Comparison of ENCODE assay signal across 8 mouse cellular contexts in the genomic region with DNA sequence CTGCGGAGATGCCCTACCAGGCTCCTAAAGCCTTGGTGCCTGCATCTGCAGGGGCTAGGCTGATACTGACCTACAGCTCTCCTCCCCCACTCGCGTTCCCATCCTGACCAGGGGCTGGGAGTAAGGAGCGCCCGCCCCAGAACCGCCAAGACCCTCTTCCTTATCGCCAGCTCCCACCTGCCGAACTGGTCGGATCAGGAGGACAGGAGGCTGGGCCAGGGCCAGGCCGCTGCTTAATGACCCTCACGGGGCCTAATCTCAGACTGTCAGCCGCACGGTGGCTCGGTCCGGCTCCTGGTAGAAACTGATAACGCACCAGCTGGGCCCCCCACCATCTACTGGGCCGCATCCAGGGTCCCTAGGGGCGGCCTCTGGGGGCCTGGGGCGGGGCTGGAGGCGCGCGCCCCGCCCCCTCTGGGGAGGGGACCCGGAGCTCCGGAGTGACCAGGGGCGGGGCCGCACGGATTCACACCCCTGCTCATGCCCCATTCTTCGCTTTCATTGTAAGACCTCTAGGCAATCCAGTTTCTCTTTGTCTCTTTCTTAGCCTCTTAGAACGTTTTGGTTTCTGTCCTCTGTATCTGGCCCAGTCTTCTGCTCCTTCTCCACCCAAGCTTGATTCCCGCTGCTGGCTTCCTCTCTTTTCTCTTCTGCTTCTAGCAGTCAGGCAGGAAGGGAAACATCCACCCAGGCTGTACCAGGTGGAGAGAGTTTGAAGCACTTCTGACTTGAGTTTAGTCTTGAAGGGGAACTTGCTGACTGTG. TPM values are rescaled to one million over a fixed set of nuclear protein-coding genes. Genes with fewer than 3 reads are reported as not detected.
A peak's percentile ranks its signal among the peaks of the same experiment; 100 is the strongest.
DNase-seq lines count a peak whose midpoint lies in the region; ATAC-seq and TF ChIP-seq lines count a peak whose summit lies in the region.

No protein-coding gene starts in this region.

- peak; percentile 47 for DNase-seq in urinary bladder, adult 2 months (ENCODE audit: low spot score)
- no peak for DNase-seq in urinary bladder, postnatal 10 days (ENCODE audit: low spot score)
- DNase-seq in embryonic facial prominence, embryonic 10.5 days (ENCODE audit: low spot score), result peak; percentile 52
- peak; percentile 29 for DNase-seq in heart, postnatal 4 days
- DNase-seq in limb, embryonic 10.5 days (ENCODE audit: low spot score), result peak; percentile 57
- peak; percentile 55 for DNase-seq in stomach, postnatal 0 days (ENCODE audit: low spot score)
- no peak for DNase-seq in gastrocnemius, postnatal 4 days (ENCODE audit: low spot score in 2 of 2)

- TF ChIP-seq EP300 in stomach, postnatal 0 days (optimal IDR thresholded peaks at IDR 0.05), result no peak

- peak; percentile 75 for ATAC-seq in megakaryocyte-erythroid progenitor cell, adult 5-6 weeks (replicated peaks; ENCODE audit: low FRiP score, low TSS enrichment, poor library complexity, severe bottlenecking)
- ATAC-seq in stomach, postnatal 0 days (ENCODE audit: low FRiP score, low TSS enrichment), result peak; percentile 55

- H3K9me3 ChIP-seq in embryonic facial prominence, embryonic 10.5 days, result no peaks in the 10 kb centered on the region
- no peaks in the 10 kb centered on the region for H3K9me3 ChIP-seq in limb, embryonic 10.5 days (replicated peaks)
- H3K9me3 ChIP-seq in stomach, postnatal 0 days (ENCODE audit: control insufficient read depth, low read length), result no peaks in the 10 kb centered on the region

- no peak for TF ChIP-seq CTCF in stomach, postnatal 0 days (IDR thresholded peaks at IDR 0.05; ENCODE audit: low read depth)

- peaks cover 69% of the 10 kb centered on the region for H3K27me3 ChIP-seq in embryonic facial prominence, embryonic 10.5 days (replicated peaks; ENCODE audit: low read depth, poor library complexity, severe bottlenecking)
- peaks cover 76% of the 10 kb centered on the region for H3K27me3 ChIP-seq in limb, embryonic 10.5 days (ENCODE audit: low read depth, poor library complexity, severe bottlenecking)
- no peaks in the 10 kb centered on the region; the same call in 1 of the 2 replicates for H3K27me3 ChIP-seq in stomach, postnatal 0 days (ENCODE audit: control insufficient read depth, insufficient read depth, low read length)

- peak overlapping the region; percentile 40; the same call in 1 of the 2 replicates for H3K27ac ChIP-seq in embryonic facial prominence, embryonic 10.5 days (replicated peaks)
- H3K27ac ChIP-seq in limb, embryonic 10.5 days, result peak overlapping the region; percentile 50; the same call in 1 of the 2 replicates
- H3K27ac ChIP-seq in stomach, postnatal 0 days (replicated peaks), result peak overlapping the region; percentile 76

- H3K4me1 ChIP-seq in embryonic facial prominence, embryonic 10.5 days, result peaks cover 20% of the 10 kb centered on the region
- peaks cover 18% of the 10 kb centered on the region for H3K4me1 ChIP-seq in limb, embryonic 10.5 days
- H3K4me1 ChIP-seq in stomach, postnatal 0 days (replicated peaks; ENCODE audit: control insufficient read depth, insufficient read depth), result 0 out of 2 replicates have a peak, but pooled peaks cover 2% of the 10 kb centered on the region

- H3K36me3 ChIP-seq in embryonic facial prominence, embryonic 10.5 days (replicated peaks), result no peaks in the 10 kb centered on the region
- H3K36me3 ChIP-seq in limb, embryonic 10.5 days, result no peaks in the 10 kb centered on the region
- H3K36me3 ChIP-seq in stomach, postnatal 0 days (ENCODE audit: control insufficient read depth, insufficient read depth, low read length), result no peaks in the 10 kb centered on the region

- H3K4me2 ChIP-seq in stomach, postnatal 0 days (replicated peaks; ENCODE audit: low read depth), result peak overlapping the region; percentile 85

- H3K4me3 ChIP-seq in embryonic facial prominence, embryonic 10.5 days, result peak overlapping the region; percentile 60
- peak overlapping the region; percentile 51 for H3K4me3 ChIP-seq in limb, embryonic 10.5 days
- H3K4me3 ChIP-seq in stomach, postnatal 0 days (ENCODE audit: low read depth, low read length), result peak overlapping the region; percentile 47

- under 1% methylated on average over 31 of the region's 31 CpGs for WGBS in embryonic facial prominence, embryonic 10.5 days
- WGBS in limb, embryonic 10.5 days, result 1% methylated on average over 31 of the region's 31 CpGs
- 2% methylated on average over 27 of the region's 31 CpGs for WGBS in stomach, postnatal 0 days

- peak overlapping the region; percentile 56 for H3K9ac ChIP-seq in stomach, postnatal 0 days (ENCODE audit: low read length)

RNA-seq across cellular contexts. Expression of gene Pdzk1ip1, which starts 7.3 kb away (rescaled TPM):
- 79.6 and 106 TPM in 2 replicates for polyA plus RNA-seq in urinary bladder, adult 2 months (2012; rRNA removed)
- 6.3 and 6.7 TPM in 2 replicates for polyA plus RNA-seq in embryonic facial prominence, embryonic 10.5 days (2016; fragmentation: Nextera tagmentation; extraction: Ambion mirVana)
- under 1 TPM; 0.72 to 0.93 TPM for total RNA-seq in heart, postnatal 4 days (2021)
- polyA plus RNA-seq in limb, embryonic 10.5 days (2016; fragmentation: Nextera tagmentation; extraction: Ambion mirVana), result 6.8 and 9.0 TPM in 2 replicates
- 22.0 and 28.7 TPM in 2 replicates for total RNA-seq in megakaryocyte-erythroid progenitor cell, adult 5-6 weeks (2014; fragmentation: Nextera tagmentation)
- total RNA-seq in megakaryocyte-erythroid progenitor cell, adult 5-6 weeks (2017), result 5.9 and 34.2 TPM in 2 replicates
- 255 and 279 TPM in 2 replicates for polyA plus RNA-seq in stomach, postnatal 0 days (2015; fragmentation: Nextera tagmentation; extraction: Ambion mirVana)
- total RNA-seq in gastrocnemius, postnatal 4 days (2021), result under 1 TPM in 1 of 2 experiments, not detected in 1; 0.70 TPM

RNA-seq across cellular contexts. Expression of gene Cyp4x1, which starts 38.2 kb away (rescaled TPM):
- 0.04 TPM in 1 of 2 replicates, not detected in the other for polyA plus RNA-seq in urinary bladder, adult 2 months (2012; rRNA removed)
- polyA plus RNA-seq in embryonic facial prominence, embryonic 10.5 days (2016; fragmentation: Nextera tagmentation; extraction: Ambion mirVana), result 0.24 and 0.25 TPM in 2 replicates
- not detected for total RNA-seq in heart, postnatal 4 days (2021)
- 0.04 and 0.06 TPM in 2 replicates for polyA plus RNA-seq in limb, embryonic 10.5 days (2016; fragmentation: Nextera tagmentation; extraction: Ambion mirVana)
- not detected in 2 replicates for total RNA-seq in megakaryocyte-erythroid progenitor cell, adult 5-6 weeks (2014; fragmentation: Nextera tagmentation)
- total RNA-seq in megakaryocyte-erythroid progenitor cell, adult 5-6 weeks (2017), result 0.27 TPM in 1 of 2 replicates, not detected in the other
- polyA plus RNA-seq in stomach, postnatal 0 days (2015; fragmentation: Nextera tagmentation; extraction: Ambion mirVana), result 0.28 and 0.29 TPM in 2 replicates
- under 1 TPM in 1 of 2 experiments, not detected in 1; 0.07 TPM for total RNA-seq in gastrocnemius, postnatal 4 days (2021)

RNA-seq across cellular contexts. Expression of gene Tal1, which starts 39.6 kb away (rescaled TPM):
- 2.1 and 2.2 TPM in 2 replicates for polyA plus RNA-seq in urinary bladder, adult 2 months (2012; rRNA removed)
- polyA plus RNA-seq in embryonic facial prominence, embryonic 10.5 days (2016; fragmentation: Nextera tagmentation; extraction: Ambion mirVana), result 1.7 and 1.9 TPM in 2 replicates
- total RNA-seq in heart, postnatal 4 days (2021), result 1 to 10 TPM; 5.5 to 7.0 TPM
- polyA plus RNA-seq in limb, embryonic 10.5 days (2016; fragmentation: Nextera tagmentation; extraction: Ambion mirVana), result 1.7 TPM in 2 replicates
- total RNA-seq in megakaryocyte-erythroid progenitor cell, adult 5-6 weeks (2014; fragmentation: Nextera tagmentation), result 99.5 and 115 TPM in 2 replicates
- 56.3 and 63.8 TPM in 2 replicates for total RNA-seq in megakaryocyte-erythroid progenitor cell, adult 5-6 weeks (2017)
- 0.16 and 0.19 TPM in 2 replicates for polyA plus RNA-seq in stomach, postnatal 0 days (2015; fragmentation: Nextera tagmentation; extraction: Ambion mirVana)
- 1 to 10 TPM; 2.4 to 3.6 TPM for total RNA-seq in gastrocnemius, postnatal 4 days (2021)

Comparison
In these comparisons a context has a peak if more than half of its experiments do, and no peak if none do; other contexts are left out.
1. DNase-seq: peak in urinary bladder, adult 2 months (single experiment), embryonic facial prominence, embryonic 10.5 days (single experiment), heart, postnatal 4 days (single experiment), limb, embryonic 10.5 days (single experiment) and stomach, postnatal 0 days (single experiment); none in urinary bladder, postnatal 10 days (single experiment) and gastrocnemius, postnatal 4 days (0 of 2).
2. Peak in every context shown above with its lines, with median percentiles within 50 percentile points of each other: H3K27ac ChIP-seq and H3K4me3 ChIP-seq.